In the genomic region with DNA sequence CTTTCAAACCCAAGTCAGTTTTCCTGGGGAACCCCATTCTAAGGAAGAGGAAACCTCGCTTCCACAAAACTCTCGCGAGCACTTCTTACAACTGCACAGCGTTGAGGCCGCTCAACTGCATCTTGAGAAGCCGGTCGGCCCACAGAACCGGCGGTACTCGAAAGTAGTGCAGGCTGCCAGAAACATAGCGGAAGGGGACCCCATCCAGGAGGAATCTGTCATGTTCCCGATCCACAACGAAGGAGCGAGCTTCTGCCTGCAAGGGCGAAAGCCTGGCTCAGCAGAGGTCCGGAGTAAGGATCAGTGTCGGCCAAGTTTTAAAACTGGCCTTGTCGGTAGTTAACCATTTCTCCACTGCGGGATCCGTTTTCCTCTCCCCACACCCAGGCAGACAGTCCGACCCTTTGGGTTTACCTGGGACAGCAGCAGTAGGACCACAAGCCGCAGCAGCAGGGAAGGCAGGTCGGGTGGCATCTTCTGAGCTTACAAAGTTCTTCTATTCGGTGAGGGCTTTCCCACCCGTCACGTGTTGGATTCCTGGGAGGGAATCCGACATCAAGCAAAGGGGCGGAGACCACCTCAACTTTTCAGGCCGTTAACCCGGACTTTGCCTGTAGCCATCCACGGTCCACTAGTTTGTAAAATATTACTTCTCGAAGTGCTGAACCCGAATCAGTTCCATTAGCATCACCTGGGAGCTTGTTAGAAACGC, we compare ENCODE assay signal across 8 mouse cellular contexts. TPM values are rescaled to one million over a fixed set of nuclear protein-coding genes. Genes with fewer than 3 reads are reported as not detected.
DNase-seq lines count a peak whose midpoint lies in the region; ATAC-seq and TF ChIP-seq lines count a peak whose summit lies in the region.

No protein-coding gene starts in this region.

- TF ChIP-seq POLR2A in lung, adult 2 months (IDR thresholded peaks at IDR 0.05; ENCODE audit: borderline replicate concordance, extremely low read depth, low read depth, low read length): no peak

- H3K4me2 ChIP-seq in neural tube, embryonic 15.5 days: peak overlapping the region; percentile 93

- no peak for TF ChIP-seq CTCF in lung, adult 2 months (IDR thresholded peaks at IDR 0.05; ENCODE audit: insufficient read depth, low read length)

- intact Hi-C loops in gastrocnemius, postnatal 14 days (cut with DNase I; ENCODE audit: low total_unique reads): no loop called here

- peaks cover 18% of the 10 kb centered on the region for H3K36me3 ChIP-seq in neural tube, embryonic 15.5 days

- no peak overlapping the region; the same call in 1 of the 2 replicates for H3K27ac ChIP-seq in neural tube, embryonic 15.5 days (replicated peaks)

- no peak for ATAC-seq in neural tube, embryonic 15.5 days (ENCODE audit: low FRiP score)

- peak overlapping the region; percentile 69 for H3K4me3 ChIP-seq in lung, adult 2 months (replicated peaks; ENCODE audit: extremely low read depth, low read depth, low read length)
- peak overlapping the region; percentile 84 for H3K4me3 ChIP-seq in neural tube, embryonic 15.5 days (replicated peaks)

- peak; percentile 52 to 87 for DNase-seq in adrenal gland, adult (ENCODE audit: inconsistent age in 2 of 2, low spot score in 1 of 2)
- DNase-seq in adrenal gland, postnatal 4 days (ENCODE audit: low spot score in 2 of 2): no peak
- DNase-seq in adrenal gland, postnatal 36 days: peak; percentile 41 to 63
- peak; percentile 32 for DNase-seq in gastrocnemius, postnatal 14 days
- DNase-seq in kidney, adult 11 months: peak; percentile 91
- DNase-seq in lung, adult 2 months: peak; percentile 52
- DNase-seq in left cerebral cortex, adult 9 months (ENCODE audit: low spot score in 2 of 2): no peak

- WGBS in lung, adult 2 months: 14% methylated on average over 34 of the region's 34 CpGs
- 17% methylated on average over 34 of the region's 34 CpGs for WGBS in neural tube, embryonic 15.5 days

- H3K4me1 ChIP-seq in lung, adult 2 months (ENCODE audit: control insufficient read depth, insufficient read depth, low read length): peaks cover 13% of the 10 kb centered on the region
- H3K4me1 ChIP-seq in neural tube, embryonic 15.5 days: peaks cover 48% of the 10 kb centered on the region

- H3K27me3 ChIP-seq in neural tube, embryonic 15.5 days (replicated peaks): no peaks in the 10 kb centered on the region

- peak overlapping the region; percentile 47 for H3K9ac ChIP-seq in neural tube, embryonic 15.5 days (replicated peaks)

- no peaks in the 10 kb centered on the region for H3K9me3 ChIP-seq in neural tube, embryonic 15.5 days (replicated peaks)

RNA-seq across cellular contexts. Expression of gene Glb1l, which starts 1.5 kb away (rescaled TPM):
- 10 to 100 TPM; 45.2 to 67.4 TPM for total RNA-seq in adrenal gland, postnatal 4 days (2021)
- total RNA-seq in adrenal gland, postnatal 36 days (2021): 10 to 100 TPM; 20.2 to 22.2 TPM
- 1 to 10 TPM; 4.5 to 4.8 TPM for total RNA-seq in gastrocnemius, postnatal 14 days (2021)
- 8.8 and 15.4 TPM in 2 replicates for polyA plus RNA-seq in lung, adult 2 months (2012; rRNA removed)
- 16.2 and 17.5 TPM in 2 replicates for polyA plus RNA-seq in neural tube, embryonic 15.5 days (2015; fragmentation: Nextera tagmentation; extraction: Ambion mirVana)

RNA-seq across cellular contexts. Expression of gene Stk16, which starts 1.5 kb away (rescaled TPM):
- total RNA-seq in adrenal gland, postnatal 4 days (2021): 100 to 1,000 TPM in 1 of 2 experiments, 10 to 100 TPM in 1; 96.8 to 110 TPM
- 100 to 1,000 TPM in 1 of 2 experiments, 10 to 100 TPM in 1; 94.9 to 125 TPM for total RNA-seq in adrenal gland, postnatal 36 days (2021)
- 10 to 100 TPM; 27.2 to 28.2 TPM for total RNA-seq in gastrocnemius, postnatal 14 days (2021)
- 130 and 140 TPM in 2 replicates for polyA plus RNA-seq in lung, adult 2 months (2012; rRNA removed)
- polyA plus RNA-seq in neural tube, embryonic 15.5 days (2015; fragmentation: Nextera tagmentation; extraction: Ambion mirVana): 158 and 159 TPM in 2 replicates

RNA-seq across cellular contexts. Expression of gene Tuba4a, which starts 10.5 kb away (rescaled TPM):
- total RNA-seq in adrenal gland, postnatal 4 days (2021): 10 to 100 TPM; 46.4 to 54.4 TPM
- 10 to 100 TPM; 26.0 to 70.0 TPM for total RNA-seq in adrenal gland, postnatal 36 days (2021)
- 100 to 1,000 TPM; 475 to 599 TPM for total RNA-seq in gastrocnemius, postnatal 14 days (2021)
- polyA plus RNA-seq in lung, adult 2 months (2012; rRNA removed): 36.6 and 103 TPM in 2 replicates
- polyA plus RNA-seq in neural tube, embryonic 15.5 days (2015; fragmentation: Nextera tagmentation; extraction: Ambion mirVana): 44.6 and 81.9 TPM in 2 replicates

RNA-seq across cellular contexts. Expression of gene Atg9a, which starts 17.1 kb away (rescaled TPM):
- total RNA-seq in adrenal gland, postnatal 4 days (2021): 10 to 100 TPM; 38.0 to 41.8 TPM
- total RNA-seq in adrenal gland, postnatal 36 days (2021): 10 to 100 TPM; 38.0 to 43.7 TPM
- total RNA-seq in gastrocnemius, postnatal 14 days (2021): 10 to 100 TPM; 58.2 to 61.7 TPM
- polyA plus RNA-seq in lung, adult 2 months (2012; rRNA removed): 65.7 and 73.3 TPM in 2 replicates
- 59.2 and 63.6 TPM in 2 replicates for polyA plus RNA-seq in neural tube, embryonic 15.5 days (2015; fragmentation: Nextera tagmentation; extraction: Ambion mirVana)

RNA-seq across cellular contexts. Expression of gene Ankzf1, which starts 17.2 kb away (rescaled TPM):
- 10 to 100 TPM; 23.0 to 27.3 TPM for total RNA-seq in adrenal gland, postnatal 4 days (2021)
- 10 to 100 TPM; 13.7 to 16.8 TPM for total RNA-seq in adrenal gland, postnatal 36 days (2021)
- total RNA-seq in gastrocnemius, postnatal 14 days (2021): 1 to 10 TPM; 4.0 to 5.7 TPM
- polyA plus RNA-seq in lung, adult 2 months (2012; rRNA removed): 15.4 and 20.0 TPM in 2 replicates
- polyA plus RNA-seq in neural tube, embryonic 15.5 days (2015; fragmentation: Nextera tagmentation; extraction: Ambion mirVana): 24.9 and 25.1 TPM in 2 replicates

Comparison
In these comparisons a context has a peak if more than half of its experiments do, and no peak if none do; other contexts are left out.
1. DNase-seq: peak in adrenal gland, adult (2 of 2), adrenal gland, postnatal 36 days (2 of 2), gastrocnemius, postnatal 14 days (single experiment), kidney, adult 11 months (single experiment) and lung, adult 2 months (single experiment); none in adrenal gland, postnatal 4 days (0 of 2) and left cerebral cortex, adult 9 months (0 of 2).
2. RNA of gene Tuba4a, which starts 10.5 kb away (total RNA-seq): 475 to 599 TPM in gastrocnemius, postnatal 14 days; 26.0 to 70.0 TPM in adrenal gland, postnatal 36 days and 46.4 to 54.4 TPM in adrenal gland, postnatal 4 days; every median in the first group is over 4 times any median in the second.